Mouse (Mus musculus) hindbrain, embryonic 13.5 days (tissue): Measurements from ENCODE around the gene Tet2. TPM values are rescaled to one million over a fixed set of nuclear protein-coding genes. Genes with fewer than 3 reads are reported as not detected.

Experiments
- ATAC-seq: fragments of 200-750 bp; cut with Nextera tagmentation; 2 replicates; pipeline ENCODE4 v1.8.0; 2017; ENCODE audit warnings: moderate TSS enrichment; ENCODE audit not compliant: low FRiP score
- H3K27ac ChIP-seq: fragments of 300-500 bp; sonication (generic); 2 replicates; pipeline ENCODE4 v1.5.1; 2015; ENCODE audit warnings: inconsistent platforms, mild to moderate bottlenecking, moderate library complexity
- H3K27me3 ChIP-seq: fragments of 300-500 bp; sonication (generic); 2 replicates; pipeline ENCODE4 v1.6.1; 2015; ENCODE audit warnings: mild to moderate bottlenecking, inconsistent platforms
- H3K36me3 ChIP-seq: fragments of 300-500 bp; sonication (generic); 2 replicates; pipeline ENCODE4 v1.6.1; 2015; ENCODE audit warnings: mild to moderate bottlenecking, inconsistent platforms
- H3K4me1 ChIP-seq: fragments of 300-500 bp; sonication (generic); replicated peaks from 2 replicates; pipeline ENCODE4 v1.6.1; 2015; ENCODE audit warnings: inconsistent platforms
- H3K4me2 ChIP-seq: fragments of 300-500 bp; sonication (generic); 2 replicates; pipeline ENCODE4 v1.6.1; 2015; ENCODE audit warnings: inconsistent platforms, mild to moderate bottlenecking, moderate library complexity
- H3K4me3 ChIP-seq: fragments of 300-500 bp; sonication (generic); 2 replicates; pipeline ENCODE4 v1.5.1; 2015; ENCODE audit warnings: mild to moderate bottlenecking, inconsistent platforms
- H3K9ac ChIP-seq: fragments of 300-500 bp; sonication (generic); 2 replicates; pipeline ENCODE4 v1.6.1; 2015; ENCODE audit warnings: mild to moderate bottlenecking, inconsistent platforms
- H3K9me3 ChIP-seq: fragments of 300-500 bp; sonication (generic); 2 replicates; pipeline ENCODE4 v1.6.1; 2016; ENCODE audit warnings: inconsistent platforms
- WGBS: fragments of 180-500 bp; shearing (Covaris S2); methylation state at CpG from one replicate; pipeline ENCODE4 v1.1.7; 2015; 5-methylcytosine and 5-hydroxymethylcytosine counted together
- polyA plus RNA-seq: library from polyadenylated mRNA; unstranded; fragments of >200 nt; fragmentation: Nextera tagmentation; extraction: Ambion mirVana; gene quantifications from 2 replicates; pipeline ENCODE4 v1.2.1, GENCODE M21; 2015

Tet2 gene
- polyA plus RNA-seq, 1 experiment from 2014 or later = 21.7 TPM

DNA sequence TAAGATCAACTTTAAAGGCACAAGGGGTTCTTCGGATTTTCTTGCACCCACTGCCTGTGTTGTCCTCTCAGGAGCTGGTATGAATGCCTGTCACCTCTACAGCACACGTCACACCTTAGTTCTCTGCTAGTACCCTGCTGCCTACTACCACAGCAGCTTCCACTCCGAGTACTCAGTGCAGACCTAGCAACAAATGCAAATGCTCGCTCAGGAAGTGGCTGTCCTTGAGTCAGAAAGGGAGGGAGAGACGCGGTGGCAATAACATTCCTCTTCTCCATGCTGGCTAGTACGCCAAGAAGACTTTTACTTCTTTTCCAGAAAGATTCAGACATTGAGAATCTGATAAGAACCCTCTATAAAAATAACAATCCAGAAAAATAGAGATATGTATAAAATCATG, 31.5 kb downstream of the Tet2 start:
- WGBS = 92% methylated on average over 7 of the region's 7 CpGs
- H3K9me3 ChIP-seq = no peaks in the 10 kb centered on the region
- no peak for ATAC-seq

DNA sequence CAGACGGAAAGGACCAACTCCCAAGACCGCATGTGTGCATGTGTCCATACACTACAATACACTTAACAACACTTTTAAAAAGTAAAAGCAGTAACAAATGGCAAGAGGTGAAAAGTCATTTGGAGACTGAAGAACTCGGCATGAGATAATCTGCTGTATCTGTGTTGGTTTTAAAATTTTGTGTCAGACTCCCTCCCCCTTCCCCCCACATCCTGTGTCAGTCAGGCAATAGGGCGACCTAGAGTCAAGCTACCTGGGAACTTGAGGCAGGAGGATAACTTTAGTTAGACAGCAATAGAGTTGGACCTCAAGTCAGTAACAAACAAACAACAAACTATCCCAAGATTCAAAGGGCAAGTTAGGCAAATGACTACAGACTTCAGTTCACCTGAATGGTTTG, 34.6 kb downstream of the Tet2 start:
- ATAC-seq = no peak
- no peak overlapping the region for H3K9ac ChIP-seq
- no peak overlapping the region for H3K27ac ChIP-seq
- H3K4me2 ChIP-seq = no peak overlapping the region
- H3K9me3 ChIP-seq = no peaks in the 10 kb centered on the region
- WGBS = 91% methylated on average over 4 of the region's 4 CpGs
- peaks cover 34% of the 10 kb centered on the region for H3K36me3 ChIP-seq
- no peaks in the 10 kb centered on the region for H3K4me1 ChIP-seq
- no peaks in the 10 kb centered on the region for H3K27me3 ChIP-seq
- no peak overlapping the region for H3K4me3 ChIP-seq

More for the DNA sequence above, 31.5 kb downstream of the Tet2 start:
- Histone ChIP-seq H3K4me3 (no peak overlapping the region), H3K36me3 (peaks cover 32% of the 10 kb centered on the region), H3K27ac (no peak overlapping the region), H3K4me2 (no peak overlapping the region), H3K27me3 (no peaks in the 10 kb centered on the region), H3K4me1 (peaks cover 3% of the 10 kb centered on the region; the same call in 1 of the 2 replicates), H3K9ac (no peak overlapping the region)

DNA sequence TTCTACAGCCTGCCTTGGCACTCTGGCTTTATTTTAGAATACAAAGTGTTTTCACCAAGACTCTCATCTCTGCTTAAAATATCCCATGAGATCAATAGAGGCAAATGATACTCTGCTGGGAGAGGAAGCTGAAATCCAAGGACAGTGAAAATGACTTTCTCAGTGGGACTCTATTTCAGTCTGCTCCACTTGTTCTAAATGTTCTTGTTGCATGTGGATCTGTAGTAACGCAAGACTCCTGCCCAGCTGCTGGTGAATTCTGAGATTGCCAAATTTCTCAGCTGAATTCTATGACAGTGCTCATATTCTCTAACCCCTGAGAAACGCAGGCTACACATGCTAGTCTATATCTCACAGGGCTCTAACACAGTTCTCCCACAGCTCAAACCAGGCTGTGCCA, 35.1 kb downstream of the Tet2 start:
- Histone ChIP-seq H3K36me3 (peaks cover 34% of the 10 kb centered on the region), H3K4me3 (no peak overlapping the region), H3K27me3 (no peaks in the 10 kb centered on the region), H3K9ac (no peak overlapping the region), H3K4me2 (no peak overlapping the region), H3K9me3 (no peaks in the 10 kb centered on the region), H3K27ac (no peak overlapping the region), H3K4me1 (no peaks in the 10 kb centered on the region)
- WGBS = 84% methylated on average over 2 of the region's 2 CpGs
- ATAC-seq = no peak

DNA sequence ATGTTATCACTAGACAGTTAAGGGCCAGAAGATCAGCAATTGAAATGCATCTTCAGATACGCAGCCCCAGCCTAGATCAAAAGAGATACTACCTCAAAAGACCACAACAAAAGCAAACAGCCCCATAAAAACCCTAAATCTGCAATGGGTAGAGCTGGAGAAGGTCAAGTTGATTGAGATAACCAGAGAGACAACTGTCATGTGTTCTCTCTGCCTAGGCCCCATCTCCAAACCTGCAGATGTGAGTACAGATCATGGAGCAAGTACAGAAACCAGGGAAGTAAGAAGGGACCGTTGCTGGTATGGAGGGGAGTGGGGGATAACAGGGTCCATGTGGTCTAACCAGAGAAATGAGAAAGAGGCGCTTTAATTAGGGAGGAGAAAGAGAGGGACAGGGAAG, 36.1 kb downstream of the Tet2 start:
- no peak overlapping the region for H3K9ac ChIP-seq
- H3K4me3 ChIP-seq = no peak overlapping the region
- H3K27me3 ChIP-seq = no peaks in the 10 kb centered on the region
- WGBS = 93% methylated on average over 3 of the region's 3 CpGs
- no peak overlapping the region for H3K27ac ChIP-seq
- no peak for ATAC-seq
- H3K4me1 ChIP-seq = no peaks in the 10 kb centered on the region
- no peaks in the 10 kb centered on the region for H3K9me3 ChIP-seq
- H3K4me2 ChIP-seq = no peak overlapping the region
- peaks cover 31% of the 10 kb centered on the region for H3K36me3 ChIP-seq

DNA sequence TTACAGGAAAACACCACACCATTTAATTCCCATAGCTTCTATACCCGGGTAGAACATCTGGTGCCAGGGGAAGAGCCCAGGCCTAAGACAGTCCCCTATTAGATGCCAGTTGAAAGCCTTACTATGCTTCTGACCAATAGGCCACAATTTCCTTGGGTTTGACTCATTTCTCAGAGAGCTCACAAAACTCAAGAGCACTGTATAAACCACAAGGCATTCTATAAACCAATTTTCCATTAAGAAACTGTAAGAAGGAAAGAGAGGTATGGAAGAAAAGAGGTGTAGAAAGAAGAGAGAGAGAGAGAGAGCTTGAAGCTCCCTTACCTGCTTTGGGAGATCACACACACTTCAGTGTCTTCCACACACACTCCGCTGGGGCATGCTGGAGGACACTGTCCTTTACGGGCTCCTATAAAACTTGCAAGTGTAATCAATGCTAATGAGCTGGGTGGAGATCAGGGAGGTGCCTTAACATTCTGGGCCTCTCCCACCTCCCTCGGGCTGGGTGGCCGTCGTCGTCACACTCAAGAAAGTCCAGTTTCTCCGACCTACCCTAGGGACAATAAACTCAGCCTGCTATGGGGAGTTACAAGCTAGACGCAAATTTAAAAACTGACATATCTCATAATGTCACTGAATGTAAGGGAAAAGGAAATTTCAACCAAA, 38.5 kb downstream of the Tet2 start:
- WGBS = 81% methylated on average over 9 of the region's 9 CpGs
- Histone ChIP-seq H3K4me2 (no peak overlapping the region), H3K4me3 (no peak overlapping the region), H3K27ac (no peak overlapping the region), H3K36me3 (peaks cover 14% of the 10 kb centered on the region), H3K9ac (no peak overlapping the region), H3K27me3 (no peaks in the 10 kb centered on the region), H3K9me3 (no peaks in the 10 kb centered on the region), H3K4me1 (no peaks in the 10 kb centered on the region)
- ATAC-seq = no peak

DNA sequence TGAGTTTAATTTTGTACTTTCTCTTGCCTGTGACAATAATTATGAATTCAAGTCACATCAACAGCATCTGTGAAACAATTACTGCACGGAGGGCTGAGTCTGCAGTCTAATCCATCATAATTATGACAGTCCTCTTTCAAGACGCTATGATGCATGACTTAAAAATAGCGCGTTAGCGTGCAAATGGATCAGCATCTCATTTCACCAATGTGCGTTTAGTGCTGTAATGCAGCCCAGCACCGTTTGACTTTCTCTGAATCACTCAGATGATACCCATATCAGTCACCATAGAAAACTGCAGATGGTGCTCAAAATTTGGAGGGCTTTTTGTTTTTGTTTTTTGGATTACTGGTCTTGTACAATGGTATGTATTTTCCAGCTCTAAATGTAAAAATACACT, 48.0 kb downstream of the Tet2 start:
- 50% methylated on average over 7 of the region's 7 CpGs for WGBS
- Histone ChIP-seq H3K4me3 (no peak overlapping the region), H3K9me3 (no peaks in the 10 kb centered on the region), H3K27me3 (no peaks in the 10 kb centered on the region), H3K27ac (peak overlapping the region; percentile 14; the same call in 1 of the 2 replicates), H3K9ac (no peak overlapping the region), H3K4me2 (no peak overlapping the region), H3K36me3 (0 out of 2 replicates have a peak, but pooled peaks cover 3% of the 10 kb centered on the region), H3K4me1 (no peaks in the 10 kb centered on the region)
- peak; percentile 93 for ATAC-seq

DNA sequence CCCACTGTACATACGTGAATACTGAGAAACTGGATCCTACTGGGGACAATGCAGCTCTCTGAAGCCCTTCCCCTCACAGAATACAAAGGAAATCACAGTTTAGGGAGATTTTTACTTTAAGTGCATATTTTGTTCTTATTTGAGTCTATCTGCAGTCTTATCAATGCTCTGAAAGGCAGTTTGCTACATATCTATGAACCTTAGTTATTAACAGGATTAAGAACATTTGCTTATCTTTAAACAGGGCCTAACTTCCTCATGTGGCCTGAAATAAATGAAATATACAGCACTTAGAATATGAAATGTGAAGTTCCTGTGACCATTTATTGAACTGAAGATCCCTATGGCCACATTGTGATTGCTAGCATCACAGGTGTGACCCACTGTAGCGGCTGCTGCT, 53.6 kb downstream of the Tet2 start:
- H3K4me1 ChIP-seq = no peaks in the 10 kb centered on the region
- H3K36me3 ChIP-seq = peaks cover 26% of the 10 kb centered on the region
- no peak overlapping the region for H3K9ac ChIP-seq
- 84% methylated on average over 2 of the region's 2 CpGs for WGBS
- no peaks in the 10 kb centered on the region for H3K9me3 ChIP-seq
- no peak for ATAC-seq
- no peak overlapping the region for H3K27ac ChIP-seq
- no peaks in the 10 kb centered on the region for H3K27me3 ChIP-seq
- no peak overlapping the region for H3K4me3 ChIP-seq
- H3K4me2 ChIP-seq = no peak overlapping the region

DNA sequence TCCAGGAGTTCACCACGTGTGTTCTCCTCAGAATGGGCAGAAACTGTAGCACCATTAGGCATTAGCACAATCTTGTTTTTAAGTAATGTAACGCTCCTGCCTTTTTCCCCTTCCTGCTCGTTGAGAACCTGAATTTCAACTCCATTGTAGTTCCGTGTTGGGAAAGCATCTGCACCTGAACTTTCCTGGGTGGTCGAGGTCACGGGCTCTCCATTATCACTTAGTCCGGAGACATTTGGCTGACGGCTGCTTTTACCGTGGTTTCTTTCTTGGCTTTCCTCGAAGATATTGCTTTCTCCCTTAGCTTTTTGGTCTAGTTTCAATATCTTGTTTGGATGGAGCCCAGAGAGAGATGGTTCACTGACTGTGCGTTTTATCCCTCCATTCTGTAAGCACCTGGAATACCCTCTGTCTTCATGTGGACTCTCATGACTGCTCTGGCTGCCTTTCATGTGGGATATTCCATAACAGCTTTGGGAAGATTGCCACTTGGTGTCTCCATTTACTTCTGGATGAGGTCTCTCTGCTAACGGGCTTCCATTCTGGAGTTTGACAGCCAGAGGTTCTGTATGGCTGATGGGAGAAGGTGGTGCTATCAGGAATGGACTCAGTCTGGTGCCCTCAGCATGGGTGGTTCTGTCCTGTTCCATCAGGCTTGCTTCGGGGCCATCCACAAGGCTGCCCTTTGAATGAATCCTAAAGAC, 56.8 kb downstream of the Tet2 start:
- no peaks in the 10 kb centered on the region for H3K27me3 ChIP-seq
- 94% methylated on average over 13 of the region's 13 CpGs for WGBS
- ATAC-seq = no peak

DNA sequence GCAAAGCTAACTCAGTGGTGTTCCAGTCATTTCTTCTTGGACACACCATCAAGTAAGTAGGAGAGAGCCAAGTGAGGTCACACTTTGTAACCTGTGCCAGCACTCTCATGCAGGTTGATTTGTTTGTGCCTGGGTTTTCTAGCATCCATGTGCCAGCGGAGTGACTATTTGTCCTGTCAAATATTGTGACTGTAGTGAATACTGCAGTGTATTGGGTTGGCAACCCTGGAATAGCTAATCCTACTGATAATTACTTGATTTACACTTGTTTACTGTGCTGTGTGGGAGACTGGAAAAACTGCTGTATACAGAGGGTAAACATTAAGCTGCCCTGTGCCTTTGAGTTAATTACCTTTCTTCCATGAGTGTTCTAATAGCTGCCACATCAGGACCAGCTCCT, 62.1 kb downstream of the Tet2 start:
- Histone ChIP-seq H3K36me3 (peaks cover 74% of the 10 kb centered on the region), H3K9me3 (no peaks in the 10 kb centered on the region), H3K27me3 (no peaks in the 10 kb centered on the region), H3K4me3 (no peak overlapping the region), H3K27ac (no peak overlapping the region), H3K4me1 (no peaks in the 10 kb centered on the region), H3K9ac (no peak overlapping the region), H3K4me2 (no peak overlapping the region)
- ATAC-seq = no peak
- WGBS = 95% methylated on average over 1 of the region's 1 CpGs

More for the DNA sequence above, 56.8 kb downstream of the Tet2 start:
- Histone ChIP-seq H3K27ac (0 out of 2 replicates have a peak overlapping the region, but pooled peaks have one; percentile 3), H3K9ac (no peak overlapping the region), H3K4me3 (no peak overlapping the region), H3K9me3 (no peaks in the 10 kb centered on the region), H3K36me3 (peaks cover 48% of the 10 kb centered on the region), H3K4me2 (no peak overlapping the region), H3K4me1 (no peaks in the 10 kb centered on the region)

DNA sequence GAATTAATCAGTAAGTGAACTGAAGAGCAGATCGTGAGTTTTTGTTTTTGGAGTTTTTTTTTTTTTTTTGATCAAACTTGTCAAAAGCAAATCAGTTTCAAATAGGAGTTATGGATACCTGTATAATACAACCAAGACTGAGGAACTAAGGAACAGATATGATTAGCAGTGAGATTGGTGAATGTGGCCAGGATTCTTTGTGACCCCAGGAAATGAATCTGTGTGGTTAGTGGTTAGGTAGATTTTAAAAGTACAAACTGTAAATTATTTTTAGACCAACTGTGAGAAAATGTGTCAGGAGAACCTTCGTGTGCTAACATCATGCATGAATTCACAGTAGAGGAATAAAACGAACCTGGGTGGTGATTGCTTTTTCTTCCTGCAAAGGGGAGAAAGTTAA, 66.0 kb downstream of the Tet2 start:
- Histone ChIP-seq H3K4me3 (no peak overlapping the region), H3K9me3 (no peaks in the 10 kb centered on the region), H3K27ac (no peak overlapping the region), H3K4me1 (no peaks in the 10 kb centered on the region), H3K27me3 (no peaks in the 10 kb centered on the region), H3K4me2 (no peak overlapping the region), H3K36me3 (peaks cover 55% of the 10 kb centered on the region), H3K9ac (no peak overlapping the region)
- 87% methylated on average over 3 of the region's 3 CpGs for WGBS
- no peak for ATAC-seq

DNA sequence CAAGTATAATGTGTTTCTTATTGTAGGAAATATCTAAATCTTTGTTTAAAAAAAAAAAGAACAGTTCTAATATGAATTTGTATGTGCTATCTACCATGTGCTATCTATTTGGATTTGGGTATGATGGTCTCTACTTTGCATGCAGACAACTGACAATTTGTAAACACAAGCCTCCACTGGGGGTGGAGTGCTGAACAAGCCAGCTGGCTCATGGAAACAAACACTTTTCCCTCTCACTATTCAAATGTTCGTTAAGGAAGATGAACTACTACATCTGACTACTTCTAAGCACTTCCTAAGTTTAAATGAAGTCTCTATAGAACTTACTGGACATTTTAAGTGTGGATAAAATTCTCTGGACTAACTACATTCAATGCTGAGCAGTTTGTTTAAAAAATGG, 71.2 kb downstream of the Tet2 start:
- ATAC-seq = no peak
- H3K27ac ChIP-seq = no peak overlapping the region
- H3K27me3 ChIP-seq = no peaks in the 10 kb centered on the region
- no peak overlapping the region for H3K4me2 ChIP-seq
- H3K4me1 ChIP-seq = no peaks in the 10 kb centered on the region
- H3K9ac ChIP-seq = no peak overlapping the region
- peaks cover 60% of the 10 kb centered on the region for H3K36me3 ChIP-seq
- H3K9me3 ChIP-seq = no peaks in the 10 kb centered on the region
- H3K4me3 ChIP-seq = no peak overlapping the region
- WGBS = 81% methylated on average over 1 of the region's 1 CpGs

DNA sequence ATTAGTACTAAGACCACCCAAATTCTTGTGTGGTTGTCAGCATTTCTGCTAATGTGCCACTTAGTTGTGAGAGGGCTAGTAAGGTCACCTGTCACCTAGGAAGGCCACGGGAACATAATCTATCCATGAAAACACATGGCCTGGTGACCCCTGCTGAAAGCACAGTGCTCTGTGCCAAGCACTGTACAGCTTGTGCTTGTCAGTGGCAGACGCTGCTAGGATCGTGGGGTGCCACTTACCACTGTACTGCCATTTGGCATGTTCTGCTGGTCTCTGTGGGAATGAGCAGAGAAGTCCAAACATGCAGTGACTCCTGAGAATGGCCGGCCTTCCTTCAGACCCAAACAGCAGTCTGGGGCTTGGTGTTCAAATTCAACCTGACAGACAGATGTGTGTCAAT, 73.8 kb downstream of the Tet2 start:
- H3K27me3 ChIP-seq = no peaks in the 10 kb centered on the region
- 86% methylated on average over 4 of the region's 4 CpGs for whole genome bisulfite sequencing
- H3K36me3 ChIP-seq = peaks cover 74% of the 10 kb centered on the region
- no peak overlapping the region for H3K4me2 ChIP-seq
- H3K27ac ChIP-seq = no peak overlapping the region
- H3K9ac ChIP-seq = no peak overlapping the region
- H3K9me3 ChIP-seq = no peaks in the 10 kb centered on the region
- no peaks in the 10 kb centered on the region for H3K4me1 ChIP-seq
- no peak for ATAC-seq
- H3K4me3 ChIP-seq = no peak overlapping the region

DNA sequence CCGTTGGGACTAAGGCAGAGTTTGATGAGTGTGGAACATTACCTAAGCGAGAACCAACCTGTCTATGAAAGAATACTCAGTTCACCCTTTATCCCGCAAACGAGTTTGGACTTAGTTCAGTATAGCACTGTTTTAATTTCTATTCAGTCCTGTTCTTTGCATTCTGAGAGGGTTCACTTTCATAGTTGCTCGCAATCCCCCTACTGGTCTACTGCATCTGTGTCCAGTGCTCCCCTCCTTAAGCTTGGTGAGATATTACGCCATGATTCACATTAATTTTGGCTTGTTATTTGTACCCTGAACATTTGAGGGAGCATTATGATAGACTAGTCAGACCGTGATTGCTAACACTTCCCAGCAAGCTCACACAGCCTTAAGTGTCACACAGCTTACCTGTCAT, 76.1 kb downstream of the Tet2 start:
- Histone ChIP-seq H3K36me3 (peaks cover 69% of the 10 kb centered on the region), H3K4me3 (no peak overlapping the region), H3K4me2 (no peak overlapping the region), H3K27ac (no peak overlapping the region), H3K9ac (no peak overlapping the region), H3K27me3 (no peaks in the 10 kb centered on the region), H3K4me1 (no peaks in the 10 kb centered on the region), H3K9me3 (no peaks in the 10 kb centered on the region)
- no peak for ATAC-seq
- WGBS = 96% methylated on average over 7 of the region's 7 CpGs
